Mouse (Mus musculus): ENCODE data around the gene Eea1.

DNA sequence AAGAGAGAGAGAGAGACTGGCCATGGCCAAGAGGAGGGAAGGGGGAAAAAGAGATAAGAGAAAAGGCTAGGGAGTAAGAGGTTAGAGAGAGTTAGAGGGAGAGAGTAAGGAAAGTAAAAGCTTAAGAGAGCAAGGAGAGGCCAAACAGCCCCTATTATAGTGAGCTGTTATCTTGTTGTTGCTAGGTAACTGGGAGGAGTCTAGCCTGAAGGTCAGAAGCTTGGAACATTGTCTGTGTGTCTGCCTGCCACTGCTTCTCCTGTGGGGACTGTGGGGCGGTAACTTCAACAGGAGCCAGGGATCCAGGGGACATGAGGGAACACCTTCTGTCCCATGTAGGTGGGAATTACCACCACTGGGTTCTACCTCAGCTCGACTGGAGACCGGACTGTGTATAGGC is 108.1 kb downstream of the Eea1 start:
- TF ChIP-seq MYOG (IDR thresholded peaks at IDR 0.05; ENCODE audit: control insufficient read depth, extremely low read depth, insufficient read length) (no peak), MYOD1 (IDR thresholded peaks at IDR 0.05; ENCODE audit: control insufficient read depth, insufficient read length, low read depth) (no peak), CTCF (IDR thresholded peaks at IDR 0.05; ENCODE audit: control insufficient read depth, insufficient read depth, insufficient read length) (no peak), USF1 (IDR thresholded peaks at IDR 0.05; ENCODE audit: low read depth) (no peak), CEBPB (IDR thresholded peaks at IDR 0.05; ENCODE audit: low read depth) (no peak), MAX (IDR thresholded peaks at IDR 0.05) (no peak)

All from C2C12 (cell line).